Mouse (Mus musculus): Measurements from ENCODE around the gene Hoxa6. TPM values are rescaled to one million over a fixed set of nuclear protein-coding genes. Genes with fewer than 3 reads are reported as not detected.

Gene Hoxa6
- polyA plus RNA-seq, 1 experiment from 2014 or later, result not detected

- Histone ChIP-seq H3K4me2 (ENCODE audit: low read length) (no peak overlapping the region), H3K9me3 (ENCODE audit: control insufficient read depth, low read length) (no peaks in the 10 kb centered on the region), H3K27ac (replicated peaks; ENCODE audit: low read depth, low read length) (no peak overlapping the region), H3K9ac (replicated peaks; ENCODE audit: low read length) (no peak overlapping the region), H3K27me3 (ENCODE audit: control insufficient read depth, insufficient read depth, low read length) (peaks cover 96% of the 10 kb centered on the region), H3K4me1 (ENCODE audit: control insufficient read depth, insufficient read depth, low read length) (no peaks in the 10 kb centered on the region), H3K36me3 (ENCODE audit: control insufficient read depth, insufficient read depth, low read length) (no peaks in the 10 kb centered on the region), H3K4me3 (replicated peaks; ENCODE audit: low read depth, low read length) (no peak overlapping the region)
- DNase-seq (no peak), ATAC-seq (ENCODE audit: low FRiP score, low TSS enrichment) (no peak)
- WGBS, result 2% methylated on average over 44 of the region's 44 CpGs
These were observed 21.3 kb upstream of the Hoxa6 start for GRCm38 (mm10) chr6:52229558-52230416.

GRCm38 (mm10) chr6:52228475-52229465, 20.2 kb upstream of the Hoxa6 start:
- ATAC-seq (ENCODE audit: low FRiP score, low TSS enrichment), result no peak
- Histone ChIP-seq H3K4me3 (replicated peaks; ENCODE audit: low read depth, low read length) (no peak overlapping the region), H3K4me1 (ENCODE audit: control insufficient read depth, insufficient read depth, low read length) (no peaks in the 10 kb centered on the region), H3K27me3 (ENCODE audit: control insufficient read depth, insufficient read depth, low read length) (peaks cover 96% of the 10 kb centered on the region), H3K27ac (replicated peaks; ENCODE audit: low read depth, low read length) (no peak overlapping the region), H3K9me3 (ENCODE audit: control insufficient read depth, low read length) (no peaks in the 10 kb centered on the region), H3K36me3 (ENCODE audit: control insufficient read depth, insufficient read depth, low read length) (no peaks in the 10 kb centered on the region), H3K9ac (replicated peaks; ENCODE audit: low read length) (no peak overlapping the region), H3K4me2 (ENCODE audit: low read length) (no peak overlapping the region)
- 1% methylated on average over 38 of the region's 38 CpGs for WGBS
- no peak for DNase-seq

DNA sequence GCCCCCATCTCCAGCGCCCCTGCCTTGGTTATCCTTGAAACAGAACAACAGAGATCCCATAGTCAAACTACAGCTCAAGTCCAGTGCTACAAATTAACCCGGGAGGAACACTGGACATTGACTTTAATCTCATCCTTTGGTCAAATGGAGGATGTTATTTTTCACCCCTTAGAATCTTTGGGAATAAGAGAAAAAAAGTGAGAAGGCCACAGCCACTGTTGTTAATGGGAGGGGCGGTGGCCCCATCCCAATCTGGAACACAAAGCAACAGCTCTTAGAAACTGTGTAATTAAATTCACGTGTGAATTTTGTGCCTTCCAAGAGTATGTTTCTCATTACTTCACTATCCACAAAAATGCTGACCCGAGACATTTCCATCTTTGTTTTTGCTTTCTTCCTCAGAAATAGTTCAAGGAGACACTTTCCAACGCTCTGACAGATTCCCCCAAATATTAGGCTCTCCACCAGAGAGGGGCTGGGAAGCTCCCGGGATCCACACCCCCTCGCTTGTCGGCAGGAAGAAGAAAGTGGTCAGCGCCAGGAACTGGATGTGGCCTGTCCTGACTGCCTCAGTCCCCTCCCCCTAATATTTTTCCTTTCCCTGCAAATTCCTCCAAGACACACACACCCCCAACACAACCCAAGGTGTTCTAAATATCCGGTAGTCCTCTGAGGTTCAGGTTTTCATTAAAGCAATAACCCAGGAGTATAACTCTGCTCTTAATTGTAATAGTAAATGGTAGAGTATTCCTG, 19.1 kb upstream of the Hoxa6 start:
- H3K27me3 ChIP-seq (ENCODE audit: control insufficient read depth, insufficient read depth, low read length), result peaks cover 96% of the 10 kb centered on the region
- no peak overlapping the region for H3K4me2 ChIP-seq (ENCODE audit: low read length)
- no peaks in the 10 kb centered on the region for H3K4me1 ChIP-seq (ENCODE audit: control insufficient read depth, insufficient read depth, low read length)
- 3% methylated on average over 11 of the region's 11 CpGs for WGBS
- DNase-seq (no peak), ATAC-seq (ENCODE audit: low FRiP score, low TSS enrichment) (no peak)
- H3K9me3 ChIP-seq (ENCODE audit: control insufficient read depth, low read length), result no peaks in the 10 kb centered on the region
- H3K4me3 ChIP-seq (replicated peaks; ENCODE audit: low read depth, low read length), result no peak overlapping the region
- no peak overlapping the region for H3K27ac ChIP-seq (replicated peaks; ENCODE audit: low read depth, low read length)
- no peaks in the 10 kb centered on the region for H3K36me3 ChIP-seq (ENCODE audit: control insufficient read depth, insufficient read depth, low read length)
- no peak overlapping the region for H3K9ac ChIP-seq (replicated peaks; ENCODE audit: low read length)

DNA sequence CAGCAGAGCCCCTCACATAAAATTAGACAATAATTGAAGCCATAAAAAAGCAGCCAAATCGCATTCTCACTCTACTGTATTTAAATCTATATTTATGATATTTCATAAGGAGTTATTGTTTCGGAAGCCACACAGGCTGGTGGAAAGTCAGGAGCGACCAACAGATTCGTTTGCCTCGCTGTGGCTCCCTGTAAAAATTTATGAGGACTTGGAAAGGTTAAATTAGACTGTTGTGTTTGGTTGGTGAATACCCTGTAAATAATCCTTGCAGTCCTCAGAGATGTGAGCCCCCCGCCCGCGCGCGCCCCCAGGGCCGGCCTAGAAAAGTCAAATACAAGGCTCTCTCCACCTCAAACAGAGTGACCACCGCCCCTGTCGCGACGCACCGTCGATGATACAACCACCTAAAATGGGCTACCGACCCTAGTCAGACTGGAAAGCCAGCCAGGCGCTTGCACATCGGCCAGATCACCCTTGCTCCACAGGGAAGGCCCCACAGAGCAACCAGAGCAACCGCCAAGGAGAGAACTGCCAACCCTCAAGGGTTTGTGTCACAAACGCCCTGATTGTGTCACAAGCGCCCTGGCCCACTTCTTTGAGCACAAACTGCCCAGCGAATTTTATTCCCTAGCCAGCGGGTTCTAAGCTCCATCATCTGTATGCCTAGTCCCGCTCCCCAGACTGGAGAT, 18.2 kb upstream of the Hoxa6 start:
- WGBS, result 4% methylated on average over 26 of the region's 26 CpGs
- Histone ChIP-seq H3K4me2 (ENCODE audit: low read length) (no peak overlapping the region), H3K4me3 (replicated peaks; ENCODE audit: low read depth, low read length) (no peak overlapping the region), H3K27me3 (ENCODE audit: control insufficient read depth, insufficient read depth, low read length) (peaks cover 96% of the 10 kb centered on the region), H3K27ac (replicated peaks; ENCODE audit: low read depth, low read length) (no peak overlapping the region), H3K9me3 (ENCODE audit: control insufficient read depth, low read length) (no peaks in the 10 kb centered on the region), H3K9ac (replicated peaks; ENCODE audit: low read length) (no peak overlapping the region), H3K4me1 (ENCODE audit: control insufficient read depth, insufficient read depth, low read length) (no peaks in the 10 kb centered on the region), H3K36me3 (ENCODE audit: control insufficient read depth, insufficient read depth, low read length) (no peaks in the 10 kb centered on the region)
- ATAC-seq (ENCODE audit: low FRiP score, low TSS enrichment) (no peak), DNase-seq (no peak)

DNA sequence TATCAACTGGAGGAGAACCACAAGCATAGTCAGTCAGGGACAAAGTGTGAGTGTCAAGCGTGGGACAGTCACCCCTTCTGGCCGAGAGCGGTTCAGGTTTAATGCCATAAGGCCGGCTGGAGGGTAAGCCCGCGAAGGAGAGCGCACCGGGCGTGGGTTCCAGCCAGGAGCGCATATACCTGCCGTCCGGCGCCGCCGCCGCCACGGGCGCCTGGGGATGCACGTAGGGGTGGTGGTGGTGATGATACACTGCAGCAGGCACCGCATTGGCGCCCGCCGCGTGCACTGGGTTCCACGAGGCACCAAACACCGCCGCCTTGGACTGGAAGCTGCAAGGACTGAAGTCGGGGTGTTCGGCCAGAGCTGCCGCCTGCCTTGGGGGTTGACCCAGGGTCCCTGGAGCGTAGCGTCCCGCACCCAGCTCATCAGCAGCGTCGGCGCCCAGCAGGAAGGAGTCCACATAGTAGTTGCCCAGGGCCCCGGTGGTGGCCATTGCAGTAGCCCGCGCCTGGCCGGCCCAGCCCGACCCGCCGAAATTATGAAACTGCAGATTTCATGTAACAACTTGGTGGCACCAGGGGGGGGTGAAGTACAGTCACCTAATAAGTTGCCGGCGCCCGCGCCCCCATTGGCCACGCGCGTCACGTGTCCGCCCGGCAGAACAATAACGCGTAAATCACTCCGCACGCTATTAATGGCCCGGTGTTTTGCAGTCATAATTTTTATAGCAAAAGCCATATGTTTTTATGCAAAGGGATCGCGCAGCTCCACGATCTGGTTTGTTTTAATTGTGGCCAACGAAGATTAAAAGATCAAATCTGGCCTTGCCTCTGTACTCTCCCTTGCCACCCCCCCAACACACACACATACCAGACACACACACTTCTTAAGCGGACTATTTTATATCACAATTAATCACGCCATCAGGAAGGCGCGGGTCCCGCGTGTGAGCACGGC, 17.4 kb upstream of the Hoxa6 start:
- Histone ChIP-seq H3K9ac (replicated peaks; ENCODE audit: low read length) (no peak overlapping the region), H3K4me2 (ENCODE audit: low read length) (no peak overlapping the region), H3K36me3 (ENCODE audit: control insufficient read depth, insufficient read depth, low read length) (no peaks in the 10 kb centered on the region), H3K27me3 (ENCODE audit: control insufficient read depth, insufficient read depth, low read length) (peaks cover 97% of the 10 kb centered on the region), H3K9me3 (ENCODE audit: control insufficient read depth, low read length) (no peaks in the 10 kb centered on the region), H3K4me1 (ENCODE audit: control insufficient read depth, insufficient read depth, low read length) (no peaks in the 10 kb centered on the region), H3K4me3 (replicated peaks; ENCODE audit: low read depth, low read length) (no peak overlapping the region), H3K27ac (replicated peaks; ENCODE audit: low read depth, low read length) (no peak overlapping the region)
- 3% methylated on average over 69 of the region's 69 CpGs for WGBS
- DNase-seq, result no peak
- no peak for ATAC-seq (ENCODE audit: low FRiP score, low TSS enrichment)

DNA sequence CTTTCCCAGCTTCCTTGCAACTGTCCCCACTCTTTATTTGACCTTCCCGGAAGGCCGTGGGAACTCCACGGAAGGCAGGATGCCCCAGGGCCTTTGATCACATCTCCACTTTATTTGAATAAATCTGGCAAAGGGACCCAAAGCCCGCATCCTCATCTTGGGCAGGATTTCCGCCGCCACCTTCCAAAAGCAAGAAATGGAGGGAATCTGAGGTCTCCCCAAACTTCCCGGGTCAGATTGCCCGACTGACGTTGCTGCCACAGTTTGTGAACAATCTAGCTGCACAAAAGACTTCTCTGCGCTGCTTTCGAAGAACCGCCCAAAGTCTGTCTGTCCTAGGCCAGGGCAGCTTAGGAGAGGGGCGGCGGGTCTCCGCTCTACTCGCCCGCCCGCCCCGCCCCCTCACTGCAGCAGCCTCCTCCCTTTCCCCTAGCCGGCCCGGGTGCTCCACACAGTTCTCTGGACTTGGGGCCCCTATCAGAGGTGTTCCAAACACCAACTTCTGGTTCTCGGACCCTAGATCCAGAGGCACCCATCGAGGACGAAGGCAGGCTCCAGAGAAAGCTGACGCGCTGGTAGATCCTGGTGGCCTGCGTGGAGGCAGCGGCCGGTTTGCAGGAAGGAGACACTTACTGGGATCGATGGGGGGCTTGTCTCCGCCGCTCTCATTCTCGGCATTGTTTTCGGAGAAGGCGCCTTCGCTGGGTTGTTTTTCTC, 16.5 kb upstream of the Hoxa6 start:
- no peak overlapping the region for H3K4me3 ChIP-seq (replicated peaks; ENCODE audit: low read depth, low read length)
- no peaks in the 10 kb centered on the region for H3K36me3 ChIP-seq (ENCODE audit: control insufficient read depth, insufficient read depth, low read length)
- WGBS, result 2% methylated on average over 36 of the region's 36 CpGs
- H3K9me3 ChIP-seq (ENCODE audit: control insufficient read depth, low read length), result no peaks in the 10 kb centered on the region
- no peaks in the 10 kb centered on the region for H3K4me1 ChIP-seq (ENCODE audit: control insufficient read depth, insufficient read depth, low read length)
- peaks cover 97% of the 10 kb centered on the region for H3K27me3 ChIP-seq (ENCODE audit: control insufficient read depth, insufficient read depth, low read length)
- H3K4me2 ChIP-seq (ENCODE audit: low read length), result no peak overlapping the region
- no peak overlapping the region for H3K9ac ChIP-seq (replicated peaks; ENCODE audit: low read length)
- no peak overlapping the region for H3K27ac ChIP-seq (replicated peaks; ENCODE audit: low read depth, low read length)
- DNase-seq (no peak), ATAC-seq (ENCODE audit: low FRiP score, low TSS enrichment) (no peak)

All from midbrain, embryonic 14.5 days (tissue).